Mouse (Mus musculus): Measurements from ENCODE around the gene Krt78.
A peak's percentile ranks its signal among the peaks of the same experiment; 100 is the strongest.
"Not testable (repeated sequence)": the region's sequence is repeated elsewhere in the genome, so short reads cannot be mapped to it uniquely, and the experiment has no call there.

The Krt78 gene

DNA sequence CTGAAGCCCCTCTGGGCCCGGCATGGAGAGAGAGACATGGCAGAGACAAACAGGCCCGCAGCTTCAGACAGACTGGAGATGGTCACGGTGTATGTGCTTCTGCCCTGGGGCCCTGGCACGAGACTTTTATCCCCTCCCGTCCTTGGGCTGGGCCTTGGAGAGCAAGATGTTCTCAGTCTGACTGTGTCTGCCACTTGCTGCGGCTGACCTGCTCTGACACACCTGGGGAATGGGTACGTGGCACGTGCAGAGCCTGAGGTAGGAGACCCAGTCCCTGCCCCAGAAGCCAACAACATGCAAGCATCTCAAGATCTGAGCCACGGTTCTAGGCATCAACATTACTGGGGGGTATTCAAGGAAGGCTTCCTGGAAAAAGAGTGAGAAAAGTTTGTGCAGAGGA lies at the start of gene Krt78:
Gene Krt78, minus strand, starts transcription at position 101 of the 400 bp plus-strand sequence.
- DNase-seq (ENCODE audit: low read depth, low spot score), result no peak

DNA sequence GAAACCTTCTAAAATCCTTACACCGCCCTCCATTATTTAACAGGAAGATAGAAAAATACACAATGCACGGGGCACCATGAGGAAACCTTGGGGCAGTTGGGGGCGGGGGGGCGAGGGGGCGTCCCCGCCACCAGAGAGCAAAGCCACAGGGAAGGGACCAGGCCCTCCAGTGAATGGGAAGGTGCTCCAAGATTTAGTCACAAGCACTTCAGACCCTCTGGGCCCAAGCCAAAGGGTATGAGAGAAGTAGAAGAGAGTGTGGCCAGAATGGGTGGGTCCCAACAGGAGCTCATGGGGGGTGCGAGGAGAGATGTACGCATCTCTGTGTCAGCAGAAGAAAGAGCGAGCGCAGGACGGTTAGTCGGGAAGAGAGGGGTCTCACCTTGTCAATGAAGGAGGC lies 49.4 kb upstream of the Krt78 start:
- no peak for DNase-seq (ENCODE audit: low read depth, low spot score)

- DNase-seq (ENCODE audit: low read depth, low spot score), result no peak
These were observed 48.8 kb upstream of the Krt78 start for GRCm38 (mm10) chr15:102002646-102003488.

- no peak for DNase-seq (ENCODE audit: low read depth, low spot score)
These were observed 45.7 kb upstream of the Krt78 start for GRCm38 (mm10) chr15:101999676-102000335.

- DNase-seq (ENCODE audit: low read depth, low spot score), result no peak
These were observed 45.1 kb upstream of the Krt78 start for GRCm38 (mm10) chr15:101999156-101999555.

GRCm38 (mm10) chr15:101996450-101997078 lies 42.5 kb upstream of the Krt78 start:
- not testable (repeated sequence) for DNase-seq (ENCODE audit: low read depth, low spot score)

DNA sequence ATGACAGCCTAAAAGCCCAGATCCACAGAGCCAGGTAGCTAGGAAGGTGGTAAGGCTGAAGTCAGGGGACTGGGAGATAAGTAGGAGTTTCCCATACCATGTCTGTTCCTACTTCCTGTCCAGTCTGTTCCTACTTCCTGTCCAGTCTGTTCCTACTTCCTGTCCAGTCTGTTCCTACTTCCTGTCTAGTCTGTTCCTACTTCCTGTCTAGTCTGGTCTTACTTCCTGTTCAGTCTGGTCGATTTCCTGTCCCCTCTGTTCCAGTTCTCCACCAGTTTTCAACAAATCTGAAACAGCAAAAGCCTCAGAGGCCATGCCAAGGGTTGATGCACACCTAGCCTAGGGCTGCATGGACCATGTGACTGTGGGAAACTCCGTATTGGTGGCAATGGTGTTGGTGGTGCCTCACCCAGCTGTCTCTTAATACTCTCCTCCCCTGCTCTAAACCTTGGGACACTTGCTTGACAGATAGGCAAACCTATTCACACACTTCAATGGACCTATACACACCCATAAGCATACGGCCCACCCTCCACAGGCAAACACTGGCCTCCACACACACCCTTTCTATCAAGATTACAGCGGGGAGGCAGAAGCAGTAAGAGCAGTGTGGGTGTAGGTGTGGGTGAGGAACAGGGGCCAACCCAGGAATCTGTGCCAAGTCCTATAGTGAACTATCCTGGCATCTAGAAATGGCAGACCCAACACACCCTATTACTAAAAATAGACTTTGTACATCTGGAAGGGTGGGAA lies 41.6 kb upstream of the Krt78 start:
- no peak for DNase-seq (ENCODE audit: low read depth, low spot score)

- DNase-seq (ENCODE audit: low read depth, low spot score), result no peak
These were observed 40.3 kb upstream of the Krt78 start for GRCm38 (mm10) chr15:101994365-101994764.

- DNase-seq (ENCODE audit: low read depth, low spot score), result no peak
These were observed 36.9 kb upstream of the Krt78 start for GRCm38 (mm10) chr15:101990946-101991345.

DNA sequence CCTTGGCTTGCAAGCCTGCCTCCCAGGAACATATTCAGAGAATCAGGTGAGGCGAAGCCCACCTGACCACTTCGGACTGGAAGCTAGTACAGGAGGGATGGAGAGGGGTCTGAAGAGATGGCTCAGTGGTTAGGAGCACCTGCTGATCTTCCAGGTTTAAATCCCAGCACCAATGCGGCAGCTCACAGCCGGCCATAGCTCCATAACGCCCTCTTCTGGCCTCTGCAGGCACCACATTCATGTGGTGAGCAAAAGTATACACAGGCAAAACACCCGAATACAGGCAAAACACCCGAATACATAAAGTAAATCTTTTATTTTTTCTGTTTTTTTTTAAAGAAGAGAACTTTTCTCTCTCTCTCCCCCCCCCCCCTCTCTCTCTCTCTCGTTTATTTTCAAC lies 34.6 kb upstream of the Krt78 start:
- no peak for DNase-seq (ENCODE audit: low read depth, low spot score)

GRCm38 (mm10) chr15:101988119-101988518 lies 34.0 kb upstream of the Krt78 start:
- peak; percentile 72 for DNase-seq (ENCODE audit: low read depth, low spot score)

- DNase-seq (ENCODE audit: low read depth, low spot score), result no peak
These were observed 30.7 kb upstream of the Krt78 start for GRCm38 (mm10) chr15:101984746-101985145.

DNA sequence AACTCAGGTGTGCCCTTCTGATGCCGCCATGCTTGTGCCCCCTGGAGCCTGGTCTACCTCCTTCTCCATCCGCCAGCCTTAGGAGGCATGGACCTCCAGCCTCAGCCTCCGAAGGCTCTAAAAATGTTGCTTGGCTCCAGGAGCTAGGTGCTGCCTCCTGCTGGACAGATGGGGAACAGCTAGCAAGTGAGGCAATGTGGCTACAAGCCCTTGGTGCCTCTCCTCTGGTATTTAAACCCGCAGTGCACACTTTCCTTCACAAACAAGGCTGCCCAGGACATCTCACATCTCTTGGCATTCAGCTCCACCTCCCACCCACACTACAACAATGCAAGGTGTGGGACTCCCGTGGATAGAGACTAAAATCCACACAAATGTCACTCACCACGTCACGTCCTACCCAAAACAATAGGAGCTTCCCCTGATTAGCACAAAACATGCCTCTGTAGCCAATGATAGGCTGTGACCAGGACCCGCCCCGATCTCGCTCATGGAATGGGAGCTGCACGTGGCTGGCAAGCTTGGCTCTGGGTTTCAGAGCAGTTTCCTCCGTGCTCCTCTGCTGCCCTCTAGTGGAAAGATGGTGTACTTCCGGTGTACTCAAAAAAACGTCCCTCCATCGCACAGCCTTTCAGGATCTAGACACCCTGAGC lies 30.0 kb upstream of the Krt78 start:
- DNase-seq (ENCODE audit: low read depth, low spot score), result peak; percentile 85

- no peak for DNase-seq (ENCODE audit: low read depth, low spot score)
These were observed 29.3 kb upstream of the Krt78 start for GRCm38 (mm10) chr15:101983315-101983948.

GRCm38 (mm10) chr15:101980849-101981248 lies 26.8 kb upstream of the Krt78 start:
- DNase-seq (ENCODE audit: low read depth, low spot score), result no peak

GRCm38 (mm10) chr15:101977043-101977726 lies 23.1 kb upstream of the Krt78 start:
- DNase-seq (ENCODE audit: low read depth, low spot score), result peak; percentile 79

DNA sequence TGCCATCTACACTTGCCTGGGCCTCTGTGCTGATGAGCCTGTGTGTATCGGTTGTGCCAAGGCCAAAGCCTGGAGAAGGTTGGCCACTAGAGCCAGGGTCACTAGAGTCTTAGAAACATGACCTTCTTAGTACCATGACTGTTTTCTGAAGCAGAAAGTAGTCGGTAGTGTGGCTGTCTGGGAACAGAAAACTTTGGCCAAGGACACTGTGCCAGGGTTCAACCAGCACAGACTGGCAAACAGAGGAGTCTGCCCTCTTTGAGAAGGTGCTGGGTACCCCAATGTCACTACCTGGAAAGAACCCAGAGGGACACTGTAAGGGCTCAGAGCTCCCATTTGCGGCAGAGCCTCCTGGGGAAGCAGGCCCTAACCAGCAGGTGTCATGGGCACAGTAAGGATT lies 22.6 kb upstream of the Krt78 start:
- DNase-seq (ENCODE audit: low read depth, low spot score), result no peak

GRCm38 (mm10) chr15:101976023-101976422 lies 21.9 kb upstream of the Krt78 start:
- no peak for DNase-seq (ENCODE audit: low read depth, low spot score)

DNA sequence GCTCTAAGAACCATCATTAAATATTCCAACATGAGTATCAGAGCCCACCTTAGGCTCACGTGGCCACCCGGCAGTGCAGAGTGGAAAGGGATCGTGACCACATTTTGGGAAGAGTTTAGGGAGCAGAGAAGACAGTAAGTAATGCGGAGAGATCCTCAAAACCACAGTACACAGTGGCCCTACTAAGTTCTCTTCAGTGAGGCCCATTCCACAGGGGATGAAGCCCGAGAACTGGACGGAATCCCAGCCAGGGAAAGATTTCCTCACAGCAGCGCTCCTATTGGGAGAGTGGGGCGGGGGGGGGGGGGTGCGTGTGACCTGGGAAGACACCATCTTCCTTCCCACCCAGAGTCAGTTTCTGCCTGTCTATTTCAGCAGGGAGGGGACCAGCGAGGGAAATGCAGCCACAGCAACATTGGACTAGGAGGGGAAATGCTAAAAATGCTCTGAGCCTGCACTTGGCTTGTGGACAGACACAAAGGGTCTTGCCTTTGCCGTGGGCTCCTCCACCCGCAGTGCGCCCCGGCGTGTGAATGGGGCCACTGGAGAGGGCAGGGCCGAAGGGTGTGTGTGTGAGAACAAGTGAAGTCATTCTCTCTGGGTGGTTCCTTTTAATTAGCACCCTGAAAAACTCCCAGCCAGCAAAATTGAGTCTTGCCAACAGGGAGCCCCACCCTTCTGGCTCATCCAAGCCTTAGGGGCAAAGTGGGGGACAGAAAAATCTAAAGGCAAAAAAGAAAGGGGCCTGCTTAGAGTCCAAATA lies 20.2 kb upstream of the Krt78 start:
- no peak for DNase-seq (ENCODE audit: low read depth, low spot score)

All from CD4-positive helper T cell, adult 2 months (primary cell).